Mouse (Mus musculus) adrenal gland, postnatal 36 days (tissue): ENCODE measurements around the gene Cyld. TPM values are rescaled to one million over a fixed set of nuclear protein-coding genes. Genes with fewer than 3 reads are reported as not detected.
A peak's percentile ranks its signal among the peaks of the same experiment; 100 is the strongest.
"Not testable (repeated sequence)": the region's sequence is repeated elsewhere in the genome, so short reads cannot be mapped to it uniquely, and the experiment has no call there.

ENCODE experiments used
- DNase-seq, 2 experiments: peaks; one replicate each; pipeline ENCODE4 v3.0.0; 2021; ENCODE audit warnings: mixed read lengths in 1 of 2
- total RNA-seq, 2 experiments: library from RNA; stranded (reverse); gene quantifications; 2 replicates each; pipeline ENCODE4 v1.2.3; 2021

Gene Cyld
- total RNA-seq, 2 experiments from 2014 or later: 55.7 to 60.9 TPM

DNA sequence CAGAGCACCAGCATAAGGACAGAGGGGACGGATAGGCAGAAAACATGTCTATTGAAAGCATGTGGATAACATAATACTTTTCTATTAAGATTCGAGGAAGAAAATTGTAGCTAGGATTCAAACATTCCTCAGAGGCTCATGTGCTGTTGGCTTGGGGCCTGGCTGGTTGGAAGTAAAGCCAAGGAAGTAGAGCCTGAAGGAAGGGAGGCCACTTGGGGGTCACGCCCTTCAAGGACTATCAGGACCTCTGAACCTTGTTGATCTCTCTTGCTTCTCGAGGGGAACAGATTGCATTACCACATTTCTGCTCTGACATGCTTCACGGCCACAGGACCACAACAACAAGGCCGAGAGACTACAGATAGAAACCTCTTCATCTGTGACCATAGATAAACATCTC lies 7.7 kb upstream of the Cyld start:
- no peak for DNase-seq

DNA sequence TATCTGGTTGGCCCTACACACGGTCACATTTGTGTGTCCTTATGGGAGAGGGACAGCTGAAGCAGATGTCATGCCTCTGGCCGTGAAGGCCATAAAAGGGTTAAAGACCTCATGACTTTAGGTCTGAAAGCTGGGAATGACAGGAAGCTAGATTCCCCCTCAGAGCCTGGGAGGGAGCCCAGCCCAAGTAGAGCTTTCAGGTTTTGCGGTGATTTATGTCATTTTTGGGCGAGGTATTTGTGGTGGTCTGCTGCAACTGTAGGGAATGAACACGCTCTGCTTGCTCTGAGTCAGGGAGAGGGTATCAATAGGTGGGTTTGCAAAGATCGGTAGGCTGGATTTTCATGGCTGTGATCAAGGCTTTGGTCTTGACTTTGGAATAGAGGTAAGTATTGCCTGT lies 6.9 kb upstream of the Cyld start:
- no peak for DNase-seq

DNA sequence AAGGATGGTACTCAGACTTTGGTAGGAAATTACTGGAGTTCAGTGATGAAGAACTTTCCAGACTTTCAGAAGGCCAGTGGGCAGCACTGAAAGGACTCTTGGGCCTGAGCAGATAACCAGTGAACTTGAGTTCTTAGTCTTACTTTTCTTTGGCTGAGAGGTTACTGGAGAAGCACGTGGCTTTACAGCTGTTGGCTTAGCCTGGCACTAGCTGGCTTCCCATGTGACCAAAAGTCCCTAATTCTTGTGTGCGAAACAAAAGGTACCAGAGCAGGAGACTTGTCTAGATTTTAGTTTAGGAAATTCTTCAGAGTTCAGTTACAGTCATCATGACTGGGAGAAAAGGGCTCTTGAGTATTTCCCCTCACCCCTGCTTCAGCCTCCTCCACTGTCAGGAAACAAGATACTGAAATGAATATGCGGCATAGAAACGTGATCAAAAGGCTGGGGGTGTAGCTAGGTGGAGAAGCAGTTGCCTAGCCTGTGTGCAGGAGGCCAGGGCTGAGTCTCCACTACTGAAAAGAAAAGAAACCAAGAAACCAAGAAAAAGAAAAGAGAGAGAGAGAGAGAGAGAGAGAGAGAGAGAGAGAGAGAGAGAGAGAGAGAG lies 5.4 kb upstream of the Cyld start:
- DNase-seq: no peak

DNA sequence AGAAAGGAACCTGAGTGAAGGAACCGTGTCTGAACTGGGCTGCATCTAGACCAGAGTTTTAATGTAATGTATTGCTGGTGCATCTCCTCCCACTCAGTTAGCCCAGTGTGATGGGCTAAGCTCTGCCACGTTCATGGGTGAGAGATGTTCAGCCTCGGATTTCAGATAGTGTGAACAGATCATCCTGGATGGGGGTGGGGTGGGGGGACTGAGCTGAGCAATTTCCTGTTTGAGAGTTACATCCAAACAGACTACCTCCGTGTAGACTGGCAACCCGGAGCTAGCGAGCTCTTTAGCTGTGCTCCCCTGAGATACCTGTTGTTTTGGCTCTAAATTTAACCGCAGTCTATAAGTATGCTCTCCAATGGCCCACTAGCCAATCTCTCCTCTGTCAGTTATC lies 4.9 kb upstream of the Cyld start:
- no peak for DNase-seq

DNA sequence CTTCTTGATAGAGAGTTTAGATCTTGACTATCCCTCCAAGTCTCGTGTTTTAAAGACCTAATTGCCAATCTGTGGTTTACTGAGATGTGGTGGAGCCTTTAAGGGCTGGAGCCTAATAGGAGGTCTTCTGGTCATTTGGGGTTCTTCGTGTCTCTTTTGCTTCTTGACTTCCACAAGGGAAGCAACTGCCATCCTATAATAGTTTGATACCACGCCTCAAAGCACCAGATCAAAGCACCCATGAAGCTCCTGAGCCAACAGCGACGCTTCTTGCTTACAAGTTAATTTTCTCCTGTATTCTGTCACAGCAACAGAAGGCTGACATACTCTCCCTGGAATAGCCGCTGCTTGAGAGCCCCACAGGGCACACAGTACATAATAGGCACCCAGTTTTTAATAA lies 4.0 kb upstream of the Cyld start:
- DNase-seq: no peak

DNA sequence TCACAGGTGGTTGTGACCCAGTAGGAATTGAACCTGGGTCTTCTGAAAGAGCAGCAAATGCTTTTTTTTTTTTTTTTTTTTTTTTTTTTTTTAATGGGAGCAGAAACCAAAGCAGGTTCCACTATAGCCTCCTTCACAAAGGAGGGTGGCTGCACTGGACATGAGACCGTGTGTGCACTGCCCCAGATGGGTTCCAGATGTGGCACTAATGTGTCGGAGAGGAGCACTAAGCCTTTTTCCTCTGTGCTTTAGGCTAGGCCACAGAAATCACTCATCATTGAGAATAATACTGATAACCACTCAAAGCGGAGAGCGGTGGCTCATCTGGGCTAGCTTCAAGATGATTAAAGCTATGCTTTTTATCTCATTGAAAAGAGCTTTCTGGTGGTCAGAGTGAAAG lies 3.5 kb upstream of the Cyld start:
- DNase-seq: no peak

DNA sequence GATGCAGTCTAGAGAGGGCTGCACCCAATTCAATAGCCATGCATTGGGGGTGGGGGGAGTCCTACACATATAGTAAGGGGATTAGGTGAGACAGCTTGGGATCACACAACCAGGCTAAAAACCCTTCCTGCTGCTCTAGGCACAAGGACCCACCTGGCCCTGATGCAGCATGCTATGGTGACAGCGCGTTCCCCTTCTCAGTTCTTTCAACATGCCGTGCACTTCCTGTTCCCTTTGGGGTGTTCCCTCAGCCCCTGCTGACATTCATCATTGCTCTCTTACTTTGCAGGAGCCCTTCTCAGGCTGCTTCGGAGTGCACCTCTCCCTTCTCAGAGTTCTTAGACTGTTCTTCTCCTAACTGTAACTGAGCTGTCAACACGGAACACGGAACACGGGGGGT lies 2.5 kb upstream of the Cyld start:
- no peak for DNase-seq

DNA sequence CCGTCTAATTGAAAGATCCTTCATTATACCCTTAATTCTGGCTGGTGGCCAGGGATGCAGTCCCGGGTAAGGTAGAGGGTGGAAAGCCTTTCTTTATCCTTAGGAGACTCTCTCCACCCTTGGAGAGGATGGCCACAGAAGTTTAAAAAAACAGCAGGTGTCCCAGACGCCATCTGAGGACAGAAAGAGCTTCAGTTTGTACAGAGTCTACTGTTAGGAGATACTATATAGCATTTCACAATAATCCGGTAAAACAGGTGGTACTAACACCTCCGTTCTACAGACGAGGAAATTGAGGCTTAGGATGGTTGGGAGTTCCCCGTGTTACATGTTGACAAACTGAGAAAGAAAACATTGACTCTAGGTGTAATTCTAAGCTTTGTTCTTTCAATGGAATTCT lies 600 bp upstream of the Cyld start:
- DNase-seq: no peak

DNA sequence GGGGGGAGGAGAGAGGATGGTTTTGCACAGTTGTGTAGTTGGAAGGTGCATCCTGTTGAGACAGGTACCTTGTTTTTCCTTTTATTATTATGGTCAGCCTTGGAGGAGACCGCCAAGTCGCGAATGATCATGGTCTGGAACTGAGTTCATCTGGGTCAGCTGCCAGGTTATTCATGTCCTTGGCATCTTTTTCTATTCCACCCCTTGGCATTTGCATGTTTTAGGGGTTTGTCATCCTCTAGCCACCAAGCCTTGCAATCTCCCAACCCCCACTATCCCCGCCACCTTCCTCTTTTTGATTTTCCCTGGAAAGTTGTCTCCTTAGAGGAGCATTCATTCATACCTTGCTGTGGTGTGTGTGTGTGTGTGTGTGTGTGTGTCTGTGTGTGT lies 809 bp downstream of the Cyld start:
- peak; percentile 63 to 72 for DNase-seq

DNA sequence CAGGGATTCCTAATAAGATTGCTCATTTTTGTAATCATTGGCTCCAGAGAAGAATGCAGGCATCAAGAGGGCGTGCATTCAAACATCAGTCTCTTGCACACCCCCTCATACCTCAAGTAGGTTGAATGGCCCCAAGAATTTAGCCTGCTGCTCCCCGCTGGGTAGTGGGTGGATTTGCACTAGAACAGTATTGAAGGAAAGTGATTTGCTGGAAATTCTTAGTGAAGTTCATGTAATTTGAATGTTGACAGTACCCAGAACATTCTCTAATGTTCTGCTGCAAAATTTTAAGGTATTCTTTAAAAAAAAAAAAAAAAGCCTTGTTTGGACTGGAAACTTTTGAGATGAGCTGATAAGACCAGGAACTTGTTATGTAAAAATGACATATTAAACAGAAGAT lies 1.2 kb downstream of the Cyld start:
- DNase-seq: peak in 1 of 2 experiments; percentile 8

DNA sequence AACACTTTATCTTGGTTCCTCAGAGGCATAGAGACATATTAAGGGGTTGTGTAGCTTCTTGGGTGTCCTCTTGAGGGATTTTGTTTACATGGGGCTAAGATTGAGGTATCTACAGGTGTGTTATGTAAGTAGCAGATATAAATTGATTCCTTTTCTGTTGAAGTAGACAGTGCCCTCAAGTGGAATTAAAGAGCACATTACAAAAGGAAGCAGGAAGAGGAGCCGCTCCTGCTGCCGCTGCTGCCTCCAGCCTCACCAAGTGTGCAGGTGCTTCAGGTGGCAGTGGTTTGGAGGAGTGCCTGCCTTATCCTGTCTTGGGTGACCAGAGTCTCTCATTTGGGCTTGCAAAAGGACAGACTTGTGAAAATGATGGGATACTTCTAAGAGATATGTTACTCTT lies 4.8 kb downstream of the Cyld start:
- DNase-seq: no peak

DNA sequence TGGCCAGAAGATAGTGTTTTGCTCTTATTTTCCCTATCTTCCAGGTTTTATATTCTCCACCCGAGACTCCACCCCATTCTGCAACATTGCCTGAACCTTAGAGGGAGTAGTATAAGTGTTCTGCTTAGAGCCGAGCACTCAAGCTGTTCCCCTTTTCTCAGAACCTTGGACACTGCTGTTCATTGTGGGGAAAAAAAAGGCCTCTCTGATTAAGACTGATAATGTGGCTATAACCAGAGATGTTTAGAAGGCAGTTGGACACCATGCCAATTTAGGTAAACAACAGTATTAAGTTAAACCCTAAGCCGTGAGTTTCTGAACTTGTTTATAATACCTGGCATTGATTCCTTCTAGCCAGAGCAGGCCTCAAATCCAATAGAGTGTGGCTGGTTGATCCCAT lies 6.0 kb downstream of the Cyld start:
- DNase-seq: no peak

DNA sequence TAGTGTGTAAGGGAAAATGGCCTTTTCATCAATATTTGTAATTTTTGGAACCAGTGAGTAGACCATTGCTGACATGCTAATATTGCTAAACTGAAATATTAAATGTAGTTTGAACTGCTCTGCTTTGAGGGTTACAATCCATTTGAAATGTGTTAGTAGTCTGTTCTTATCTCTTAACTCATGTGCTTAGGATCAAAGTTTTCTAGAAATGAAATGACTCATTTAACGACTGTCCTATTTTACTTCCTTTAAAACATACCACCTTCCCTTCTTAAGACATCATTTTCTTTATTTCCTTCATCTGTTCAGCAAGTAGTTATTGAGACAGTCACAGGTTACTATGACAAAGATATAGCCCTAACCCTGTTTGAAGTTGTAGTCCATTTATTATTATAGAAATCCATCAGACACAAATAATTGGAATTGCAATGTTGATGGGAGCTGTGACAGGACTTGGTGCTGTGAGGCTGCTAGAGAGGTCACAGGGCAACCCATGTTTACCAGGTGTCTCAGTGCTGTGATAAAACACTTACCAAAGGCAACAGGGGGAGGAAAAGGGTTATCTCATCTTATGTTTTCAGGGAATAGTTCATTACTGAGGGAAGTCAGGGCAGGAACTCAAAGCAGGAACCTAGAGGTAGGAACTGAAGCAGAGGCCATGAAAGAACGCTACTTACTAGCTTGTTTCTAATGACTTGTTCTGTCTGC lies 26.6 kb downstream of the Cyld start:
- DNase-seq: no peak

DNA sequence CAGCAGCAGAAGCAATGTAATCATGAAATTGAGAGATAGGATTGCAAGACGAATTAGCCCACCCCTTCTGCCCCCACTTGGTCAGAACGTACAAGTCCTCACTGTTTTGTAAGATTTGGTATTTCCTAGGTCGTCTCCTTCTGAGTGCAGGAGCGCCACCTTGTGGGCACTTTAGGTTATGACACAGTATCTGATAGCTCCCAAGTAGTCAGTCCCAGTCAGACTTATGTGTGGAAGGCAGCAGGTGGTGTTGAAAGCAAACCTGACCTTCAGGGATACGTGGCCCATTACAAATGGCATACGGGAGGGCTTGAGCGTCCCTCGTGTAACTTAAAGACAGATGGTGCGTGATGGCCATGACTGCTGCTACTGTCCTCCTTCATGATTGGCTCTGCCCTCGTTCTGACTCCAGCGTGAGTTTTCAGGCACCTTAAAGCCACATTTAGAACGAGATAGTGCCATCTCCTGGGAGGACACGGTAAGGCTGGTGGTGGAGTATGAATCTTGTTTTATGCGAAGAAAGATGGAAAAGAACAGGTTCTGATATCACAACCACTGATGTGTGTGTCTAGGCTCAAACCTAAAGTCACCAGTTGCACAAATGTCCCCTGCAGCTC lies 58.5 kb downstream of the Cyld start:
- peak; percentile 83 to 84 for DNase-seq

DNA sequence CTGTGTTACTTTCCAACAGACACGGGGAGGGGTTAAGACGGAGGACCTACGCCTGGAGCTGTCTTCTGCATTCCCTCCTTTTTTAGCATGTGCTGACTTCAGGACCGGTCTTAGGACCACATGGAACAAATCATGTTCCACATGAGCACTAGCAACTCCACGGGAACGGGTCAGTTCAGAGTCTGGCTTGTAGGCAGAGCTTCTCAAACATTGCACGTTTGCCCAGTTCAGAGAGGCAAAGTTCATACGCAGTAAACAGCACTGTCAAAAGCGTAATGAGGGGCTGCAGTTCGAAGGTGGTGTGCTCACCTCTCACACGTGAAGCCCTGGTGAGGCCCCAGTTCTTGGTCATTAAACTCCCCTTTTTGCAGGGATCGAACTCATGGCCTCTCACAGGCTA lies 65.2 kb downstream of the Cyld start:
- no peak for DNase-seq

DNA sequence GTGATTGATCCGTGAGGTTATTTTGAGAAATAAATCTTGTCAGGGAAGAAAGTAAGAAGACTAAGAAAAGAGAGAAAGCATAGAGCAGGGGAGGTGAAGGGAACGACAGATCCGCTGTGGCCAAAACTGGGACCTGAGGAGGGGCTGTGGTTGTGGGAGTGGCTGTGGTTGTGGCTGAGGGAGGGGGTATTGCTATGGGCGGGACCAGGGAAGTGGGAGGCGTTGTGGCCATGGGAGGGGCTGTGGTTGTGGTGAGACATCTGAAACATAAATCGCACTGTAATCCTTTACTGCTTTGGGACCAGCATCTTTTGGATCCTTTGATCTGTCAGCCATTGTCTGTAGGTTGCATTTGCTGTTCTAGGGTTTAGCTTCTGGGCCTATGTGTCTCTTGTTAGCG lies 74.4 kb downstream of the Cyld start:
- DNase-seq: no peak

DNA sequence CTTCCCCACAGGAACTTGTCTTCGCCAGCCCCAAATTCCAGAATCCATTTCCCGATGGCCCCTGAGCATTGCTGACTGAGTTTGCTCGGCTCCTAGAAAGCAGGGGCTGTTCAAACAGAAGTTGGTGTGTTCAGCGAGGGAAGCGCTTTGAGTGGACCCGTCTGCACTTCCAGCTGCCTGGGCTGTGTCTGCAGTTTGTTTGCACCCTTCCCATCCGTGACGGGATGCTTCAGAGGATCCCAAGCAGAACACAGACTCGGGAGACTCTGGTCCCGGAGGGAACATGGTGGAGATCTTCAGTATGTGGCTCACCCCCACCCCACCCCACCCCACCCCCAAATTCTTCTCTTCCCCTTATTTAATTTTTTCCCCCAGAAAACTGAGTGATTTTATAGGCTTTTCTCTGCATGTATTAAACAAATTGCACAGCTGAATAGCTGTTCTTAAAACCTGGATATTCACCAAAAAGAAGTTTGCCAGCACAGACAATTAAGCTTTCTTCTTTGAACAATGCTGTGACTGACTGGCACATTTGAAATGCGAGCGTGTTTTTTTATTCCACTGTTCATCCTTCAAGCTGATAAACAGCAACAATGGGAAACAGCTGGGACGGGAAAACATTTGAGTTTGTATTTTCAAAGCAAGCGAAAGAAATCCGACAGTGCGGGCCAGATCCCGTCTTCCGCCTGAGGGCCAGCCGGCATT lies 77.9 kb downstream of the Cyld start:
- no peak for DNase-seq

DNA sequence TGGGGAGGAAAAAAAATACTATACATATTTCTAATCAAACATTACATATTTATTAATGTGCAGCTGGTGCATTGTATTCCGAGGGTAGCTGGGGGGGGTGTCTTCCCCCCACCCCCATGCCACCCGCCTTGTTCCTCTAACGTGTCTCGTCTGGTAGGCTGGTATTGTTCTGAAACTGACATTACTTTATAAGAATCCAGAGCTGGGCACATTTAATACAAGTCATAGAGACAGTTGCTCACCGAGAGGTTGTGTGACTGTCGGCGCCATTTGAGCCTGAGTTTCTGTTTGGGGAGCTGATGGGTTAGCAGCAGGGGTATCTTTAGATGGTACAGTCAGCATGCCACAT lies 78.4 kb downstream of the Cyld start:
- DNase-seq: no peak

DNA sequence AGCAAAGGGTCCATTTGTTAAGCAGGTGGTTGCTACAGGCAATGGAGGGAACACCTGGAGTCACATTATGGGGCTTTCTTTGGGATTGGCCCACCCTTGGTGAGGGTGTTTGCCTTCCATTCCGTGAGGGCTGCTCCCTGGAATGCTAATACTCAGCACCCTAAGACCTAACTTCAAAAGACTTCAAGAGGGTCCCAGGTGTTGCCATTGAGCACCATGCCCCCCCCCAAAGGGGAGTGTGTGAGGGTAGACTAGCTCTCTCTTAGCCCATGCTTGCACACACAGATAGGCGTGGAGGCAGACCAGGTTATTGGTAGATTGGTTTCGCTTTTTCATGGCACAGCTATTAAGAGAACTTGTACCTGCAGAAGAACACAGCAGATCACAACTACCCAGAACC lies 83.3 kb downstream of the Cyld start:
- no peak for DNase-seq

DNA sequence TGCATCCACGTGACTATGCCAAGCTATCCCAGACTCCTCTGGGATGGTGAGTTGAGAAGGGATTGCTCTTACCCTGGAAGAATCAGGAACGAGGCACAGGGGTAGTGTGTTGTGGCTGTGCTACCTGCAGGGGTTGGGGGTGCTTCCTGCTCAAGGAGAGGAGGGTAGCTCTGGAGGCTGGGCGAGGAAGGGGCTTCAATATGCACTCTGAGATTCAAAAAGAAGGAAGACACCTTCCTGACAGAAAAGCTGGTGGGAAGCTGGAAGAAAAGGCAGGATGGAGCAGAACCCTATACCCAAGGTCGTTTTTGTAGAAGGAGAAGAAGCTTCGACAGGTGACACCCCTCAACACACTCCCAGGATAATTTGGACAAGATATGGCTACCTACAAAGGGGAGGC lies 84.5 kb downstream of the Cyld start:
- DNase-seq: no peak

DNA sequence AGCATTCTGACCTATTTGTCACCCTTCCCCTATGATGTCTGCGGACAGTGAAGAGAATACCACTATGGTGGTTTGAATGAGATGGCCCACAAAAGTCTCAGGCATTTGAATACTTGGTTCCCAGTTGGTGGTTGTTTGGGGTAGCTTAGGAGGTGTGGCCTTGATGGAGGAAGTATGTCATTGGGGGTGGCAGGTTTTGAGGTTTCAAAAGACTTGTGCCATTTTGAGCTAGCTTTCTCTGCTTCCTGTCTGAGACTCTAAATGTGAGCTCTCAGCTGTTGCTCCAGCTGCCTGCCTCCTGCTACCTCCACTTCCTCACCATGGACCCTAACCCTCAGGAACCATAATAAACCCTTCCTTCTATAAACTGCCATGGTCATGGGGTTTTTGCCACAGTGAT lies 86.9 kb downstream of the Cyld start:
- no peak for DNase-seq

DNA sequence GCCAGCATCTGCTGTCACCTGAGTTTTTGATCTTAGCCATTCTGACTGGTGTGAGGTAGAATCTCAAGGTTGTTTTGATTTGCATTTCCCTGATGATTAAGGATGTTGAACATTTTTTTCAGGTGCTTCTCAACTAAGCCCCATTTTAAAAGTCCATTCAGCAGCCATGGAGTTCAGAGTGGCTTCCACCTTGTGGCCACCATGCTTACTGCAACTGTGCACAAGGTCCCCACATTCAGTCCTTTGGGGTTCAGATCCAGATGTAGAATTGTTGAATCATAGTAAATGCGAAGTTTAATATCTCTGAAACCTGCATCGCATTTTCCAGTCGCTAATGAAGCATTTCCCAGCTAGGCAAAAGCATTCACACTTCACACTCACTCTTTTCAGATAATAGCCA lies 91.5 kb downstream of the Cyld start:
- DNase-seq: not testable (repeated sequence)

DNA sequence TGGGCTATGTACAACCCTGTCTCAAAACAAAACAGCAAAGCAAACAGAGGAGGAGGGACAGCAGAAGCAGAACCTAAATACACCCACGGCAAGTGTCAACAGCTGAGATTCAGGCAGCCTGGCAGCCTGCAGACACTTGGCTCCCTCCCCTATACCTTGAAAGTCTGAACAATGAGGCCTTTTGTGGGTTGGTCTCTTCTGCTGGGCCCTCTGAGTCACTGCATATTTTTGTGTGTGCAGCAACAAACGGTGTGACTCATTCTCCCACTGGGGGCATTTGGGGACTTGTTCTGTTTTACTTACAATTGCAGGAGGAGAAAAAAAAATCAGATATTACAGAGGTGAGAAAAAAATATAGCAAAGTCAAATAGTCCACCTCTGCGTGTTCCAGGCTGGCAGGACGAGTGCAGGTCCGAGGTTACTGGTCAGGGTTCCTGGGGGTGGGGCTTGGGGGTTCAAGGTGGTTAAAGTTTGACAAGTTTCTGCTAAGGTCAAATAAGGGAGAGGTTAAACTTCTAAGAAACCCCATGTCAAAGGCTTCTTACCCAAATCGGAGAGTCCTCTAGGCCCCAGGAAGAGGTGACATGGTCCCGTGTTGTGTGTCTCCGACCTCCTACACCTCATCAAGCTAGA lies 96.0 kb downstream of the Cyld start:
- DNase-seq: peak; percentile 64 to 78
